Mouse (Mus musculus): ENCODE results near the gene Cep295nl. TPM values are rescaled to one million over a fixed set of nuclear protein-coding genes. Genes with fewer than 3 reads are reported as not detected.

Gene Cep295nl
- polyA plus RNA-seq, 1 experiment from 2014 or later: 2.2 TPM

- WGBS (ENCODE audit: missing documents): 93% methylated on average over 8 of the region's 8 CpGs
- no peak overlapping the region for H3K4me3 ChIP-seq (ENCODE audit: inconsistent target)
- peaks cover under 1% of the 10 kb centered on the region; the same call in 1 of the 2 replicates for H3K36me3 ChIP-seq (ENCODE audit: inconsistent target)
- no peak overlapping the region for H3K27ac ChIP-seq
- peaks cover 100% of the 10 kb centered on the region for H3K79me2 ChIP-seq (ENCODE audit: inconsistent target)
Measured at GRCm38 (mm10) chr11:118346395-118347096, 4.2 kb upstream of the Cep295nl start.

GRCm38 (mm10) chr11:118345693-118346092 lies 3.4 kb upstream of the Cep295nl start:
- Histone ChIP-seq H3K36me3 (ENCODE audit: inconsistent target) (peaks cover 4% of the 10 kb centered on the region; the same call in 1 of the 2 replicates), H3K79me2 (ENCODE audit: inconsistent target) (peaks cover 100% of the 10 kb centered on the region), H3K27ac (no peak overlapping the region), H3K4me3 (ENCODE audit: inconsistent target) (no peak overlapping the region)
- WGBS (ENCODE audit: missing documents): 71% methylated on average over 4 of the region's 4 CpGs

GRCm38 (mm10) chr11:118343629-118344028 lies 1.3 kb upstream of the Cep295nl start:
- 85% methylated on average over 2 of the region's 2 CpGs for WGBS (ENCODE audit: missing documents)
- Histone ChIP-seq H3K27ac (no peak overlapping the region), H3K4me3 (ENCODE audit: inconsistent target) (no peak overlapping the region), H3K79me2 (ENCODE audit: inconsistent target) (peaks cover 100% of the 10 kb centered on the region), H3K36me3 (ENCODE audit: inconsistent target) (peaks cover 12% of the 10 kb centered on the region; the same call in 1 of the 2 replicates)

GRCm38 (mm10) chr11:118337491-118338168 lies 4.7 kb downstream of the Cep295nl start:
- Histone ChIP-seq H3K36me3 (ENCODE audit: inconsistent target) (peaks cover 27% of the 10 kb centered on the region; the same call in 1 of the 2 replicates), H3K27ac (no peak overlapping the region), H3K79me2 (ENCODE audit: inconsistent target) (peaks cover 100% of the 10 kb centered on the region), H3K4me3 (ENCODE audit: inconsistent target) (no peak overlapping the region)
- WGBS (ENCODE audit: missing documents): 42% methylated on average over 5 of the region's 8 CpGs

GRCm38 (mm10) chr11:118333431-118333830 lies 8.9 kb downstream of the Cep295nl start:
- Histone ChIP-seq H3K36me3 (ENCODE audit: inconsistent target) (peaks cover 34% of the 10 kb centered on the region; the same call in 1 of the 2 replicates), H3K27ac (no peak overlapping the region), H3K79me2 (ENCODE audit: inconsistent target) (peaks cover 96% of the 10 kb centered on the region), H3K4me3 (ENCODE audit: inconsistent target) (no peak overlapping the region)
- WGBS (ENCODE audit: missing documents): 95% methylated on average over 16 of the region's 17 CpGs

GRCm38 (mm10) chr11:118332376-118332775 lies 9.9 kb downstream of the Cep295nl start:
- H3K79me2 ChIP-seq (ENCODE audit: inconsistent target): peaks cover 96% of the 10 kb centered on the region
- H3K4me3 ChIP-seq (ENCODE audit: inconsistent target): no peak overlapping the region
- H3K27ac ChIP-seq: no peak overlapping the region
- H3K36me3 ChIP-seq (ENCODE audit: inconsistent target): peaks cover 44% of the 10 kb centered on the region; the same call in 1 of the 2 replicates
- WGBS (ENCODE audit: missing documents): 98% methylated on average over 11 of the region's 11 CpGs

GRCm38 (mm10) chr11:118330777-118331176 lies 11.5 kb downstream of the Cep295nl start:
- WGBS (ENCODE audit: missing documents): 90% methylated on average over 16 of the region's 16 CpGs
- H3K79me2 ChIP-seq (ENCODE audit: inconsistent target): peaks cover 94% of the 10 kb centered on the region
- H3K36me3 ChIP-seq (ENCODE audit: inconsistent target): peaks cover 44% of the 10 kb centered on the region; the same call in 1 of the 2 replicates
- H3K27ac ChIP-seq: no peak overlapping the region
- H3K4me3 ChIP-seq (ENCODE audit: inconsistent target): no peak overlapping the region

- peaks cover 44% of the 10 kb centered on the region; the same call in 1 of the 2 replicates for H3K36me3 ChIP-seq (ENCODE audit: inconsistent target)
- H3K27ac ChIP-seq: no peak overlapping the region
- 95% methylated on average over 14 of the region's 14 CpGs for WGBS (ENCODE audit: missing documents)
- H3K4me3 ChIP-seq (ENCODE audit: inconsistent target): no peak overlapping the region
- peaks cover 94% of the 10 kb centered on the region; the same call in 1 of the 2 replicates for H3K79me2 ChIP-seq (ENCODE audit: inconsistent target)
Measured at GRCm38 (mm10) chr11:118330361-118330760, 11.9 kb downstream of the Cep295nl start.

GRCm38 (mm10) chr11:118328947-118329346 lies 13.4 kb downstream of the Cep295nl start:
- 92% methylated on average over 4 of the region's 5 CpGs for WGBS (ENCODE audit: missing documents)
- no peak overlapping the region for H3K27ac ChIP-seq
- H3K36me3 ChIP-seq (ENCODE audit: inconsistent target): peaks cover 42% of the 10 kb centered on the region; the same call in 1 of the 2 replicates
- peaks cover 91% of the 10 kb centered on the region; the same call in 1 of the 2 replicates for H3K79me2 ChIP-seq (ENCODE audit: inconsistent target)
- H3K4me3 ChIP-seq (ENCODE audit: inconsistent target): no peak overlapping the region

GRCm38 (mm10) chr11:118328511-118328910 lies 13.8 kb downstream of the Cep295nl start:
- Histone ChIP-seq H3K36me3 (ENCODE audit: inconsistent target) (peaks cover 38% of the 10 kb centered on the region; the same call in 1 of the 2 replicates), H3K4me3 (ENCODE audit: inconsistent target) (no peak overlapping the region), H3K79me2 (ENCODE audit: inconsistent target) (peaks cover 91% of the 10 kb centered on the region; the same call in 1 of the 2 replicates), H3K27ac (no peak overlapping the region)
- 100% methylated on average over 6 of the region's 6 CpGs for WGBS (ENCODE audit: missing documents)

- no peak overlapping the region for H3K27ac ChIP-seq
- 96% methylated on average over 24 of the region's 24 CpGs for WGBS (ENCODE audit: missing documents)
- peaks cover 26% of the 10 kb centered on the region; the same call in 1 of the 2 replicates for H3K36me3 ChIP-seq (ENCODE audit: inconsistent target)
- no peak overlapping the region for H3K4me3 ChIP-seq (ENCODE audit: inconsistent target)
- peaks cover 91% of the 10 kb centered on the region; the same call in 1 of the 2 replicates for H3K79me2 ChIP-seq (ENCODE audit: inconsistent target)
Measured at GRCm38 (mm10) chr11:118326991-118327971, 15.0 kb downstream of the Cep295nl start.

GRCm38 (mm10) chr11:118326491-118326890 lies 15.8 kb downstream of the Cep295nl start:
- no peak overlapping the region for H3K27ac ChIP-seq
- H3K36me3 ChIP-seq (ENCODE audit: inconsistent target): peaks cover 18% of the 10 kb centered on the region; the same call in 1 of the 2 replicates
- peaks cover 91% of the 10 kb centered on the region; the same call in 1 of the 2 replicates for H3K79me2 ChIP-seq (ENCODE audit: inconsistent target)
- no peak overlapping the region for H3K4me3 ChIP-seq (ENCODE audit: inconsistent target)
- WGBS (ENCODE audit: missing documents): 100% methylated on average over 3 of the region's 4 CpGs

- Histone ChIP-seq H3K79me2 (ENCODE audit: inconsistent target) (peaks cover 74% of the 10 kb centered on the region; the same call in 1 of the 2 replicates), H3K27ac (no peak overlapping the region), H3K36me3 (ENCODE audit: inconsistent target) (peaks cover 28% of the 10 kb centered on the region; the same call in 1 of the 2 replicates), H3K4me3 (ENCODE audit: inconsistent target) (no peak overlapping the region)
- WGBS (ENCODE audit: missing documents): 83% methylated on average over 4 of the region's 5 CpGs
Measured at GRCm38 (mm10) chr11:118324541-118324940, 17.8 kb downstream of the Cep295nl start.

GRCm38 (mm10) chr11:118323974-118324373 lies 18.3 kb downstream of the Cep295nl start:
- peaks cover 72% of the 10 kb centered on the region; the same call in 1 of the 2 replicates for H3K79me2 ChIP-seq (ENCODE audit: inconsistent target)
- H3K27ac ChIP-seq: no peak overlapping the region
- 90% methylated on average over 5 of the region's 5 CpGs for WGBS (ENCODE audit: missing documents)
- H3K4me3 ChIP-seq (ENCODE audit: inconsistent target): no peak overlapping the region
- peaks cover 33% of the 10 kb centered on the region for H3K36me3 ChIP-seq (ENCODE audit: inconsistent target)

All from macrophage (primary cell).